Mouse (Mus musculus) pancreas, adult 10 weeks (tissue): ENCODE results near the gene Prok2. TPM values are rescaled to one million over a fixed set of nuclear protein-coding genes. Genes with fewer than 3 reads are reported as not detected.

Experiments used
- polyA plus RNA-seq: library from polyadenylated mRNA; stranded (reverse); fragments of 350-450 nt; fragmentation: Illumina TruSeq; extraction: RNeasy Lipid Tissue Mini Kit (QIAGEN cat#74804); gene quantifications from one replicate; pipeline ENCODE4 v1.2.3, GENCODE M21; 2015; ENCODE audit warnings: low read depth, low replicate concordance; ENCODE audit not compliant: insufficient read depth

Prok2 gene
- polyA plus RNA-seq, result not detected

DNA sequence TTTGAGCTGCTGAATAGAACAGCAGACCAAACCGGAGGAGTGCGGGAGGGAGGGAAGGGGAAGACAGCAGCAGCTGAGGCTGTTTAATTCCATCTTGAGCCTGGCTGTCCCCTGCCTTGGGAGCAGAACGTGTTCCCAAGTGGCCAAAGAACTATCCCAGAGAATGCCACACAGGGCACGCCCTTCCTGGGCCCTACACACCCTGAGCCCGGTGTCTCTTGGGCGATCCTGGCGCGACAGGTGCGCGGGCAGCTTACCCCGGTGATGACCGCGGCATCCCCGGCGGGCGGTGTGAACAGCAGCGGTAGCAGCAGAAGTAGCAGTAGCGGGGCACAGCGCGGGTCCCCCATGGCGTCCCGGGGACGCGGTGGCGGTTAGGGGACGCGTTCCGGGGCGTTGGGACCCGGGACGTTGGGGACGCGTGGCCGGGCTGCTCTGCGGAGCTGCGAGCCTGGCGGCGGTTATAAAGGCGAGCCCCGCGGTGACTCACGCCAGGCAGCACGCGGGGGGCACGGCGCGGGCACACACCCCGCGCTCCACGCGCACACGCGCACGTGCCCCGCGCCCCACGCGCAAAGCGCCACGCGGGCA lies at the start of gene Prok2:
Gene Prok2 (minus strand): TSS at position 422 of the 591 bp plus-strand sequence.

GRCm38 (mm10) chr6:99692206-99692915 lies 33.8 kb downstream of the Prok2 start, which contains the start of gene Gpr27:
Gpr27 (plus strand) TSS chr6:99692679.

GRCm38 (mm10) chr6:99666318-99667171 lies 59.6 kb downstream of the Prok2 start, which contains the start of the genes Eif4e3 and Gm20696:
Eif4e3 (minus strand) TSS chr6:99666771.
Gm20696 (minus strand) TSS chr6:99666797.

Other genes starting within 250 kb of the Prok2 start
- 13.7 TPM for gene Foxp1, start 203.7 kb downstream of the Prok2 start, polyA plus RNA-seq
- 3.2 TPM for gene Eif4e3, start 59.6 kb downstream of the Prok2 start, polyA plus RNA-seq
- 0.78 TPM for gene Gm20696, start 59.6 kb downstream of the Prok2 start, polyA plus RNA-seq
- gene Gpr27, start 33.7 kb downstream of the Prok2 start, polyA plus RNA-seq, result 2.0 TPM